In genomic region chr4:140960781-140961466, GRCm38 (mm10) we compare ENCODE assay signal across 8 mouse cellular contexts. TPM values are rescaled to one million over a fixed set of nuclear protein-coding genes. Genes with fewer than 3 reads are reported as not detected.
A peak's percentile ranks its signal among the peaks of the same experiment; 100 is the strongest.
DNase-seq lines count a peak whose midpoint lies in the region; ATAC-seq and TF ChIP-seq lines count a peak whose summit lies in the region.

Gene Sdhb, plus strand, starts transcription at chr4:140961203.

- peak within 1 kb of the TSS; percentile 95 for H3K4me2 ChIP-seq in forebrain, embryonic 12.5 days
- H3K4me2 ChIP-seq in heart, postnatal 0 days (ENCODE audit: low read depth, low read length) = peak within 1 kb of the TSS; percentile 94
- peak within 1 kb of the TSS; percentile 89 for H3K4me2 ChIP-seq in liver, embryonic 16.5 days (ENCODE audit: low read depth, low read length)
- peak within 1 kb of the TSS; percentile 66 for H3K4me2 ChIP-seq in neural tube, embryonic 13.5 days

- peaks cover 27% of the 10 kb centered on the region for H3K36me3 ChIP-seq in E14TG2a.4 (ENCODE audit: insufficient read depth, low read length)
- peaks cover under 1% of the 10 kb centered on the region; the same call in 1 of the 2 replicates for H3K36me3 ChIP-seq in forebrain, embryonic 12.5 days (replicated peaks)
- H3K36me3 ChIP-seq in heart, postnatal 0 days (replicated peaks; ENCODE audit: control insufficient read depth, insufficient read depth, low read length) = no peaks in the 10 kb centered on the region
- H3K36me3 ChIP-seq in liver, embryonic 16.5 days (ENCODE audit: control insufficient read depth, insufficient read depth) = no peaks in the 10 kb centered on the region
- 0 out of 2 replicates have a peak, but pooled peaks cover under 1% of the 10 kb centered on the region for H3K36me3 ChIP-seq in neural tube, embryonic 13.5 days
- no peaks in the 10 kb centered on the region for H3K36me3 ChIP-seq in testis, adult 2 months (ENCODE audit: control insufficient read depth, insufficient read depth, low read length)

- ATAC-seq in forebrain, embryonic 12.5 days (ENCODE audit: low FRiP score) = peak; percentile 95
- ATAC-seq in heart, postnatal 0 days (ENCODE audit: insufficient read depth, low read depth) = peak; percentile 94
- peak; percentile 98 for ATAC-seq in liver, embryonic 16.5 days (ENCODE audit: low read depth)
- ATAC-seq in neural tube, embryonic 13.5 days (ENCODE audit: low read depth) = peak; percentile 94

- peak within 1 kb of the TSS; percentile 93 for H3K9ac ChIP-seq in forebrain, embryonic 12.5 days
- peak within 1 kb of the TSS; percentile 95 for H3K9ac ChIP-seq in heart, postnatal 0 days (replicated peaks; ENCODE audit: low read depth, low read length)
- peak within 1 kb of the TSS; percentile 72 for H3K9ac ChIP-seq in liver, embryonic 16.5 days (ENCODE audit: low read depth, low read length)
- peak within 1 kb of the TSS; percentile 89 for H3K9ac ChIP-seq in neural tube, embryonic 13.5 days

- peak; percentile 92 for DNase-seq in c-Kit-positive CD71-positive TER-119-positive erythroid progenitor cells, embryonic 14.5 days (ENCODE audit: low spot score)
- DNase-seq in heart, postnatal 0 days (ENCODE audit: low spot score) = peak; percentile 99
- DNase-seq in kidney, postnatal 4 days = peak; percentile 96 to 98

- H3K27ac ChIP-seq in forebrain, embryonic 12.5 days = peak within 1 kb of the TSS; percentile 83
- H3K27ac ChIP-seq in heart, postnatal 0 days (ENCODE audit: low read depth) = peak within 1 kb of the TSS; percentile 94
- peak within 1 kb of the TSS; percentile 62 for H3K27ac ChIP-seq in liver, embryonic 16.5 days (ENCODE audit: low read length)
- H3K27ac ChIP-seq in neural tube, embryonic 13.5 days (replicated peaks) = peak within 1 kb of the TSS; percentile 93
- H3K27ac ChIP-seq in testis, adult 2 months (ENCODE audit: control insufficient read depth, insufficient read depth, low read depth, low read length) = peak within 1 kb of the TSS; percentile 86

- H3K4me3 ChIP-seq in E14TG2a.4 (replicated peaks; ENCODE audit: low read length) = peak within 1 kb of the TSS; percentile 97
- H3K4me3 ChIP-seq in forebrain, embryonic 12.5 days (replicated peaks) = peak within 1 kb of the TSS; percentile 93
- H3K4me3 ChIP-seq in heart, postnatal 0 days (ENCODE audit: low read depth, low read length) = peak within 1 kb of the TSS; percentile 95
- peak within 1 kb of the TSS; percentile 71 for H3K4me3 ChIP-seq in liver, embryonic 16.5 days (ENCODE audit: low read depth, low read length)
- H3K4me3 ChIP-seq in neural tube, embryonic 13.5 days = peak within 1 kb of the TSS; percentile 94
- peak within 1 kb of the TSS; percentile 94 for H3K4me3 ChIP-seq in testis, adult 2 months (ENCODE audit: control insufficient read depth, low read depth, low read length)

- TF ChIP-seq CTCF in E14TG2a.4 (conservative IDR thresholded peaks at IDR 0.05; ENCODE audit: low read length) = no peak
- no peak for TF ChIP-seq CTCF in heart, postnatal 0 days (IDR thresholded peaks at IDR 0.05; ENCODE audit: low read depth)
- TF ChIP-seq CTCF in testis, adult 2 months (IDR thresholded peaks at IDR 0.05; ENCODE audit: control insufficient read depth, insufficient read depth, insufficient replicate concordance, low read depth, low read length) = no peak

- H3K9me3 ChIP-seq in E14TG2a.4 (ENCODE audit: low read length) = no peaks in the 10 kb centered on the region
- no peaks in the 10 kb centered on the region for H3K9me3 ChIP-seq in forebrain, embryonic 12.5 days
- no peaks in the 10 kb centered on the region for H3K9me3 ChIP-seq in heart, postnatal 0 days (replicated peaks; ENCODE audit: control insufficient read depth, low read length)
- H3K9me3 ChIP-seq in liver, embryonic 16.5 days (replicated peaks; ENCODE audit: control insufficient read depth, low read length) = no peaks in the 10 kb centered on the region
- H3K9me3 ChIP-seq in neural tube, embryonic 13.5 days = no peaks in the 10 kb centered on the region

- TF ChIP-seq EP300 in heart, postnatal 0 days (IDR thresholded peaks at IDR 0.05; ENCODE audit: low read depth) = 0 out of 2 replicates have a peak, but pooled peaks have one; percentile 39

- H3K27me3 ChIP-seq in E14TG2a.4 (ENCODE audit: insufficient read depth, low read length) = no peaks in the 10 kb centered on the region
- H3K27me3 ChIP-seq in forebrain, embryonic 12.5 days = peaks cover 17% of the 10 kb centered on the region; the same call in 1 of the 2 replicates
- no peaks in the 10 kb centered on the region for H3K27me3 ChIP-seq in heart, postnatal 0 days (ENCODE audit: control insufficient read depth, insufficient read depth, low read length)
- peaks cover 10% of the 10 kb centered on the region for H3K27me3 ChIP-seq in liver, embryonic 16.5 days (ENCODE audit: control insufficient read depth, insufficient read depth, low read depth, low read length)
- H3K27me3 ChIP-seq in neural tube, embryonic 13.5 days = peaks cover 5% of the 10 kb centered on the region
- no peaks in the 10 kb centered on the region for H3K27me3 ChIP-seq in testis, adult 2 months (ENCODE audit: control insufficient read depth, insufficient read depth, low read length)

- 1% methylated on average over 37 of the region's 37 CpGs for WGBS in forebrain, embryonic 12.5 days
- 2% methylated on average over 37 of the region's 37 CpGs for WGBS in heart, postnatal 0 days
- 3% methylated on average over 37 of the region's 37 CpGs for WGBS in liver, embryonic 16.5 days (ENCODE audit: insufficient replicate concordance)
- 3% methylated on average over 37 of the region's 37 CpGs for WGBS in neural tube, embryonic 13.5 days

- H3K4me1 ChIP-seq in E14TG2a.4 (replicated peaks; ENCODE audit: low read depth, low read length) = peaks cover 80% of the 10 kb centered on the region
- peaks cover 50% of the 10 kb centered on the region for H3K4me1 ChIP-seq in forebrain, embryonic 12.5 days
- peaks cover 18% of the 10 kb centered on the region; the same call in 1 of the 2 replicates for H3K4me1 ChIP-seq in heart, postnatal 0 days (ENCODE audit: control insufficient read depth, insufficient read depth)
- peaks cover 30% of the 10 kb centered on the region for H3K4me1 ChIP-seq in liver, embryonic 16.5 days (ENCODE audit: control insufficient read depth, low read depth, low read length)
- H3K4me1 ChIP-seq in neural tube, embryonic 13.5 days (replicated peaks) = peaks cover 52% of the 10 kb centered on the region
- peaks cover 17% of the 10 kb centered on the region for H3K4me1 ChIP-seq in testis, adult 2 months (ENCODE audit: control insufficient read depth, insufficient read depth, low read length)

- peak; percentile 77 for TF ChIP-seq POLR2A in testis, adult 2 months (IDR thresholded peaks at IDR 0.05; ENCODE audit: control insufficient read depth, low read depth, low read length)

RNA-seq across cellular contexts. Expression of gene Sdhb, which starts in this region (rescaled TPM):
- polyA plus RNA-seq in forebrain, embryonic 12.5 days (2016; fragmentation: Nextera tagmentation; extraction: Ambion mirVana) = 380 and 396 TPM in 2 replicates
- 893 and 947 TPM in 2 replicates for total RNA-seq in heart, postnatal 0 days (2014; rRNA removed; ENCODE audit: low replicate concordance)
- 1,828 and 1,869 TPM in 2 replicates for polyA plus RNA-seq in heart, postnatal 0 days (2015; fragmentation: Nextera tagmentation; extraction: Ambion mirVana)
- polyA plus RNA-seq in liver, embryonic 16.5 days (2015; fragmentation: Nextera tagmentation; extraction: Ambion mirVana) = 190 and 193 TPM in 2 replicates
- 473 and 497 TPM in 2 replicates for polyA plus RNA-seq in neural tube, embryonic 13.5 days (2015; fragmentation: Nextera tagmentation; extraction: Ambion mirVana)
- polyA plus RNA-seq in testis, adult 2 months (2012; rRNA removed) = 97.1 and 102 TPM in 2 replicates

Comparison
In these comparisons a context has a peak if more than half of its experiments do, and no peak if none do; other contexts are left out.
1. Peak in every context shown above with its lines: DNase-seq, ATAC-seq, H3K4me3 ChIP-seq and H3K27ac ChIP-seq.